Mouse (Mus musculus) testis, postnatal 14 days (tissue): ENCODE results near the gene Klhl25.
"Not testable (repeated sequence)": the region's sequence is repeated elsewhere in the genome, so short reads cannot be mapped to it uniquely, and the experiment has no call there.

Experiments
- DNase-seq: peaks from one replicate; pipeline ENCODE4 v3.0.0; 2021; ENCODE audit warnings: low spot score

Klhl25 gene

DNA sequence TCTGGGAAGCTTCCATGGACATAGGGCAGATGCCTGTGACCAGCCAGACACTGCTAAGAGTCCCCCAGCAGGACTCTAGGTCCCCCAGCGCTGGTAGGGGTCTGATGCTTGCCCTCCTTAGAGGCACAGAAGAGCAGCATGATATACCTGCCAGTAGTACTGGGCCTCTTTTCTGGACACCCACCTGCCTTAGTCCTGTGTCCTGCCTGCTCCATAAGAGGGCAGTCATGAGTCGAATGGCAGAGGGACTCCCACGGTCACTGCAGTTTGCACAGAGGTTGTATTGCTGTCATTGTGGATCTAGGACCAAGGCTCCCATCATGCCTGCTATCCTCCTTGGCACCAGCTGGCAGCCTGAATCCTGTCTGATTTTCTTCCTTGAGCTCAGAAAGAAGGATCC is 25.1 kb downstream of the Klhl25 start:
- no peak for DNase-seq

DNA sequence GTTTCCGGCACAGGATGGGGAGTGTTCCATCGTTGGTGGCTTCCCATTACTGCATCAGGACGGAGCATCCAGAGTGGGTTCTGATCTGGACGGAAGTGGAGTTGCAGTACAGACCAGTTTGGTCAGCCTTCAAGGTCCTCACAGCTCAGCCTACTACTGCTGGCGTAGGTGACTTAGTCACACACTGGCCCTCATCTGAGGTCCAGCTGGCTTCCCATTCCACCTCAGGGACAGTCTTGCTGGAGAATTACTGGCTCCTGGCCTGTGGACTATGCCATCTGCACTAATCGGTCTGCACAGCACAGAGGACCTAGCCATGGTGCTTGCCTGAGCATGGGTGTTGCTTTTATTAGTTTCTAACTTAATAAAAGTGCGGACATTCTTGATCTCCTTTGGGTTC is 25.6 kb downstream of the Klhl25 start:
- DNase-seq, result no peak

- not testable (repeated sequence) for DNase-seq
Observed at GRCm38 (mm10) chr7:75879436-75879835, 31.3 kb downstream of the Klhl25 start.

DNA sequence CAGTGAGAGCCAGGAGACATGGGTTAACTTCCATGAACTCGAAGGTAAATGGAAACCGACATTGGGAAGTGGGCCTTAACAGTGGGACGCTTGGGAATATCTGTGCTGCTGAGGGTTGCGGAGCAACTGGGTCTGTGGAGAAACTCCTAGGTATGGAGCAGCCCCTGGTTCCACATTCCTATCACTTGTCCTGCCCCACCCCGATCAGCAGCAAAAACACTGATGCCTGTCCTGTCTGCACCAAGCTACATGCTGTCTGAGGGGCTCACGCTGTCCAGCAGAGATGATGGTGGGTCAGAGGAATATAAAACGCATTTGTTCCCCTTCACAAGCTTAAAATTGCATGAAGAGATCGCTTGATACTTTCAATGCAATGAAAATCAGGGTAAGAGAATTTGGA is 32.1 kb downstream of the Klhl25 start:
- no peak for DNase-seq

GRCm38 (mm10) chr7:75880650-75881049 is 32.5 kb downstream of the Klhl25 start:
- DNase-seq, result peak; percentile 67

GRCm38 (mm10) chr7:75881376-75881775 is 33.3 kb downstream of the Klhl25 start:
- DNase-seq, result no peak

DNA sequence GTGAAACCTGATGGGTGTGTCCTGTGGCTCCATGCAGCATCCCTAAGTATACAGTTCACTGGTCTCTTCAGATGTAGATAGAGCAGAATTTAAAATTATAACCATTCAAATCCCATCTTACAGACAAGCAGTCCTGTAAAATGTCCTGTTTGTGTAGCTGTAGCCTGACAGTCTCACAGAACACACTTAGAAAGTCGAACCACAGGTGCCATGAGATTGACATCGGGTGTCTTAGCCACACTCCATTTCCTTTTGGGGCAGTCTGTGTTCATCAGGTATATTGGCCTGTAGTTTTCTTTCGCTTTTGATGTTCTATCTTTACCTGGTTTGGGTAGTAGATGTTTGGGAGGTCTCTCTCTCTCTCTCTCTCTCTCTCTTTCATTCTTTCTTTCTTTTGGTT is 33.7 kb downstream of the Klhl25 start:
- no peak for DNase-seq

- DNase-seq, result no peak
Observed at GRCm38 (mm10) chr7:75891466-75891865, 43.4 kb downstream of the Klhl25 start.

DNA sequence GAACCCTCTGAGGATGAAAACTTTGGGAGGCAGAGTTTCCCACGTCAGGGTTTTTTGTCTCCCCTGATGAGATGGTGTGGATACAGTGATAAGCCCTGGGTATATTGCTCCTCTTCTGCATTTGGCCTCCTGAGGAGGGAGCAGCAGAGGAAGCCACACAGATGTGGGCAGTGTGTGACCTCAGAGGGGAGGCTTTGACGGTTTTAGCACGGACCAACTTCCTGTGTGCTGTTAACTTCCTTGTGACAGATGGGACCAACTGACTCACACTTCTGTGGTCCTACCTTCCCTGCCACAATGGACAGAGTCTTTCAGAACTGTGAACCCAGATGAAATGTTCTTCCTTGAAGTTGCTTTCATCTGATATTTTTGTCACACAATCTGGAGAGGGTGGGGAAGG is 44.6 kb downstream of the Klhl25 start:
- no peak for DNase-seq

DNA sequence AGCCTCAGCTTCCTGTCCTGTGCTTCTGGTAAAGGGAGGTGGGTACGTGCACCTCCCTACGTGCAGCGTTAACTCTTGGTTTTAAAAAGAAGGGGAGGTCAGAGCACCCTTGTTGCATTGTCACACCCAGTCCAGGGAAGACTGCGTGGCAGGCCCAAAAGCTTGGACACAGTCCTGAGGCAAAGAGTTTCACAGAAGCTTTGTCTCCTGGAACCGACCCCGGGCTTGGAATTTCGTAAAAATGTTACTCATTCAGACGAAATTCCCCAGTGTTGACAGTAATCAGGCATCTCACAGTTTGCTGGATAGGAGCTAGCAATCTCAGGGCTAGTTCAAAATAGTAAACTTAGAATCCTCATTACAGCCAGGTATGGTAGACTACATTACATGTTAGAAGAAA is 45.6 kb downstream of the Klhl25 start:
- no peak for DNase-seq

- no peak for DNase-seq
Observed at GRCm38 (mm10) chr7:75897041-75897440, 48.9 kb downstream of the Klhl25 start.

DNA sequence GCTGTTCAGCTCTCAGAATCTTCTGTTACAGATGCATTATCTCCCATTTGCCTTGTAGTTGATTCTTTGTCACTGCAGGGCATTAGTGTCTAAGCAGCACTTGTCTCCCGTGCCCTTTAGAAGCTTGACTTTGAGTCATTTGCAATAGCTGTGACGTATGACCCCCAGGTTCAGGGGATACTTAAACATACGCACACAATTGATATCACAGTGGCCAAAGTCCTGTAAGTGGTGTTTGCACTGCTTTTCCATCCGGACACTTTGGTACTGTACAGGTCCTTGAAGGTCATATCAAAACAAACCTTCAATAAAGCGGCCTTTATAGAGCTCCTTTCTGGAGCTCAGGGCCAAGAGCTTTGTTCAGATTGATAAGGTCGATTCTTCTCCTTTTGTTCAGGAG is 51.0 kb downstream of the Klhl25 start:
- DNase-seq, result no peak

- peak; percentile 80 for DNase-seq
Observed at GRCm38 (mm10) chr7:75899517-75899916, 51.4 kb downstream of the Klhl25 start.

DNA sequence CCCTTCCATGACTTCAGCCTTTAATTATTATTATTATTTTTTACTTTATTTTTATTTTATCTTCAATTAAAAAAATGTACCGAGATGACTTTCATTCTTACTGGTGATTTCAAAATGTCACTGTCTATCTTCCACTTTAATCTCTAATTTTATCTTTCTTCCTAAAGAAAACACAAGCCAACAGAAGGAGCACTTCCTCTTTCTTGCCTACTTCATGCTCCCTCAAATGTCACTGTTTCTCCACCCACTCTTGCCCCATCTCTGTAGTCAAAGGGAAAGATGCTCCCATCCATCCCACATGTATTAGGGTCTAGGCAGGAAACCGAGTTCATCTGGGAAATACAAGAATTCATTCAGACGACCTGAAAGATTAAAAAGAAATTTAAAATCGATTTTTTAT is 51.8 kb downstream of the Klhl25 start:
- no peak for DNase-seq

- no peak for DNase-seq
Observed at GRCm38 (mm10) chr7:75905145-75905544, 57.0 kb downstream of the Klhl25 start.

- peak; percentile 30 for DNase-seq
Observed at GRCm38 (mm10) chr7:75910035-75910651, 62.0 kb downstream of the Klhl25 start.

- DNase-seq, result no peak
Observed at GRCm38 (mm10) chr7:75910652-75911035, 62.5 kb downstream of the Klhl25 start.

- peak; percentile 70 for DNase-seq
Observed at GRCm38 (mm10) chr7:75913952-75914351, 65.8 kb downstream of the Klhl25 start.

DNA sequence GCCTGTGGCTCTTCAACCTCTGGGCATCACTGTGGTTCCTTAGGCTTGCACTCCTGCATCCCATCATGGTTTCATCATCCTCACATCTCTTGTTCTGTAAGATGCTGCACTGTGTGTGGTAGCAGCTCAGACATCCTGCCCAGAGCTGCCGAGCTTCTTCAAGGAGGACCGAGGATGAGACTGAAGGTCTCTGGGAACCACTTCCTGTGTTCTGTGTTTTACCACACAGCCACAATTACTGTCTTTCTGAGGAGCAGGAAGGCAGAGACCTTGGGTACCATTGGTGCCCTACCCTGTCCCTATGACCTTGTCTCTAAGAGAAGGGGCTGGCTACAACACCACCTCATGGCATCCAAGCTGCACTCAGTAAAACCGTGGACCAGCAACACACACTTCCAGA is 67.4 kb downstream of the Klhl25 start:
- DNase-seq, result not testable (repeated sequence)

DNA sequence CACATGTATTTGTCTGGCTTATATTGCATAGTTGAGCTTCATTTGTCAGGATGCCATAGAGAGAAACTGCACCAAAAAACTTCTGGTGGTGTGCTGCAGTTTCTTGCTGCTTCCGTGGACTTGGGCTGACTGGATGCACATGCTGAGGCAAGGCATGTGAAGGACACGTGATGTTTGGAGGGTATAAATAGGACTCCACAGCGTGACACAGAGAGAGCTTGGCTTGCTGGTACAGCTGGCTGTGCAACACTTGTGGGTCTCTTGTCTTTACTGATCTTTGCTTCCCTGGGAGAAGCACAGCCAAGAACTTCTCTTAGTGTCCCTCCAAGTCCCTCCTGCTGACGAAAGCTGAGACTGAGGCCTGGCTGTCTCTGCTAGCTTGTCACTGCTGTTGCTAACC is 69.6 kb downstream of the Klhl25 start:
- DNase-seq, result no peak

GRCm38 (mm10) chr7:75919745-75920144 is 71.6 kb downstream of the Klhl25 start:
- DNase-seq, result not testable (repeated sequence)
